Mouse (Mus musculus) T-cell, adult 66 days (primary cell): ENCODE results near the gene Ppp1r26. TPM values are rescaled to one million over a fixed set of nuclear protein-coding genes. Genes with fewer than 3 reads are reported as not detected.

Experiments
- total RNA-seq, 2 experiments: library from RNA; stranded (reverse); gene quantifications; 3 replicates in 1 of 2; 4 replicates in 1 of 2; pipeline ENCODE4 v1.2.4; 2023

Ppp1r26 gene
- not detected for total RNA-seq

DNA sequence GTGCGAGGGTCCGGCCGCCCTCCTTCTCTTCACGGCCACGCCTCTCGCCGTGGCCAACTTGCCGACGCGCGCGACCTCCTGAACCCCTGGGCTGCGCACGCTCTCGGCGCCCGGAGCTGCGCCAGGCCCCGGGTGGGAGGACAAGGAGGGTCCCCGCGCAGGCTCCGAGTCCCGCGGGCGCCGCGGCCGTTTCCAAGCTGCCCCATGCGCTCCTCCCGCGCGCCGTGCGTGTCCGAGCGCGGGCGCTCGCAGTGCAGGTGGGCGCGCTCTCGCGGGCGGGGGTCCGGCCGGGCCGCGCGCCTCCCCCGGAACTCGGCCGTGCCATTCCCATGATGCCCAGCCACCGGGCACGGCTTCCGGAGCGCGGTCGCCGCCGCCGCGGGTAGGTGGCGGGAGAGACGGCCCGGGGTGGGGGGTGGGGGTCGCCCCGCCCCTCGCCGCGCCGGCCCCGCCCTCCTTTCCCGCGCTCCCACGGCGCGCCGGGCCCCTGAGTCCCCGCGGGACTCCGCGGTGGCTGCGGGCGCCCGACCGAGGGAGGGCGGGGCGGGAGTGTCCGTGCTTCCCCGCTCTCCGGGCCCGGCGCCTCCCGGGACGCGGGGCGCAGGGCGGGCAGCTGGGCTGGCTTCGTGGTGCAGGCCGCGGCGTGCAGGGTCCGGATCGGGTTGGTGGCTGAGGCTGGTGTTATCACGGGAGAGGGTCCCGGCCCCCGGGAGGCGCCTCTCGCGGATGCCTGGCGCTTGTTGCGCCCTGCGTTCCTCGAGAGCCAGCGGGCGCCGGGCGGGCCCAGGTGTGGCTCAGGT, at the start of gene Ppp1r26:
Gene Ppp1r26, plus strand, starts transcription at position 286 of the 800 bp plus-strand sequence.

GRCm38 (mm10) chr2:28465836-28466518, 19.4 kb downstream of the Ppp1r26 start, which contains the start of gene 1700007K13Rik:
Gene 1700007K13Rik (minus strand): TSS chr2:28466332.

GRCm38 (mm10) chr2:28467860-28468485, 21.4 kb downstream of the Ppp1r26 start, which contains the start of gene Mrps2:
Gene Mrps2 (plus strand): TSS chr2:28468066.

GRCm38 (mm10) chr2:28496671-28497070, 50.1 kb downstream of the Ppp1r26 start, which contains the start of gene Gbgt1:
Gene Gbgt1 (plus strand): TSS chr2:28496891.

Other genes starting within 250 kb of the Ppp1r26 start
- not detected for gene 1700007K13Rik, start 19.5 kb downstream of the Ppp1r26 start, total RNA-seq
- 10 to 100 TPM; 19.4 to 22.9 TPM for gene Mrps2, start 21.3 kb downstream of the Ppp1r26 start, total RNA-seq
- under 1 TPM in 1 of 2 experiments, not detected in 1; 0.70 TPM for gene Gbgt1, start 50.1 kb downstream of the Ppp1r26 start, total RNA-seq
- gene Gm10134, start 59.3 kb downstream of the Ppp1r26 start, total RNA-seq: 1 to 10 TPM in 1 of 2 experiments, not detected in 1; 2.4 TPM
- 10 to 100 TPM; 23.6 to 25.2 TPM for gene Ralgds, start 66.3 kb downstream of the Ppp1r26 start, total RNA-seq
- not detected for gene Cel, start 116.6 kb downstream of the Ppp1r26 start, total RNA-seq
- 10 to 100 TPM; 22.0 to 25.9 TPM for gene Gtf3c5, start 137.0 kb downstream of the Ppp1r26 start, total RNA-seq
- gene Gfi1b, start 175.2 kb downstream of the Ppp1r26 start, total RNA-seq: 1 to 10 TPM in 1 of 2 experiments, under 1 TPM in 1; 0.83 to 2.7 TPM
- gene Tsc1, start 194.4 kb downstream of the Ppp1r26 start, total RNA-seq: 10 to 100 TPM; 42.4 to 50.5 TPM